Mouse (Mus musculus): ENCODE data around the gene Kank3. TPM values are rescaled to one million over a fixed set of nuclear protein-coding genes. Genes with fewer than 3 reads are reported as not detected.

Gene Kank3
- 146 and 156 TPM in 2 replicates for polyA plus RNA-seq (2012; rRNA removed)

- Histone ChIP-seq H3K4me3 (ENCODE audit: control insufficient read depth, low read depth, low read length) (peak within 1 kb of the TSS; percentile 87), H3K4me1 (ENCODE audit: control insufficient read depth, insufficient read depth, low read length) (peaks cover 12% of the 10 kb centered on the region), H3K27me3 (ENCODE audit: control insufficient read depth, insufficient read depth, low read length) (no peaks in the 10 kb centered on the region), H3K27ac (ENCODE audit: control insufficient read depth, insufficient read depth, low read depth, low read length) (peak within 1 kb of the TSS; percentile 71), H3K36me3 (ENCODE audit: control insufficient read depth, insufficient read depth, low read length) (no peaks in the 10 kb centered on the region)
- TF ChIP-seq POLR2A (IDR thresholded peaks at IDR 0.05; ENCODE audit: control insufficient read depth, low read depth, low read length) (0 out of 2 replicates have a peak, but pooled peaks have one; percentile 11), CTCF (IDR thresholded peaks at IDR 0.05; ENCODE audit: control insufficient read depth, insufficient read depth, insufficient replicate concordance, low read depth, low read length) (no peak)
Measured at GRCm38 (mm10) chr17:33810334-33811141, at the start of gene Kank3. Gene Kank3 (plus strand): TSS chr17:33810519.

- no peaks in the 10 kb centered on the region for H3K27me3 ChIP-seq (ENCODE audit: control insufficient read depth, insufficient read depth, low read length)
- no peak overlapping the region for H3K4me3 ChIP-seq (ENCODE audit: control insufficient read depth, low read depth, low read length)
- H3K36me3 ChIP-seq (ENCODE audit: control insufficient read depth, insufficient read depth, low read length): no peaks in the 10 kb centered on the region
- no peak overlapping the region for H3K27ac ChIP-seq (ENCODE audit: control insufficient read depth, insufficient read depth, low read depth, low read length)
- no peaks in the 10 kb centered on the region for H3K4me1 ChIP-seq (ENCODE audit: control insufficient read depth, insufficient read depth, low read length)
- TF ChIP-seq POLR2A (IDR thresholded peaks at IDR 0.05; ENCODE audit: control insufficient read depth, low read depth, low read length) (no peak), CTCF (IDR thresholded peaks at IDR 0.05; ENCODE audit: control insufficient read depth, insufficient read depth, insufficient replicate concordance, low read depth, low read length) (no peak)
Measured at GRCm38 (mm10) chr17:33766389-33766788, 43.9 kb upstream of the Kank3 start.

DNA sequence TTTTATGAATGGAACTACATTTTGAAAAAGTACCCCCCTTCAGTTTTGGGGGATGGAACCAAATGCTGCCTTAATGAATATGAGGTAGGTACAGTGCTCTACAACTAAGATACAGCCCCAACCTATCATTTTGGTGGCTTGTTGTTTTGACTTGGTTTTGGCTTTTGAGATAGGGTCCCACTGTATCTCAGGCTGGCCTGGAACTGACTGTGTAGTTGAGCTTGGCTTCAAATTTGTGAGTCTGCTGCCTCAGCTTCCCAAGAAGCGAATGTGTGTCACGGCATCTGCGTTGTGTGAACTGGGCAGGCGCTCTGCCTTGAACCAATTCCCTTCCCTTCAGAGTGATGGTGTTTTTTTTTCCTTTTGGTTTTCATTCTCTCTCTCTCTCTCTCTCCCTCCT, 38.7 kb upstream of the Kank3 start:
- Histone ChIP-seq H3K27me3 (ENCODE audit: control insufficient read depth, insufficient read depth, low read length) (no peaks in the 10 kb centered on the region), H3K4me1 (ENCODE audit: control insufficient read depth, insufficient read depth, low read length) (peaks cover 3% of the 10 kb centered on the region), H3K36me3 (ENCODE audit: control insufficient read depth, insufficient read depth, low read length) (no peaks in the 10 kb centered on the region), H3K4me3 (ENCODE audit: control insufficient read depth, low read depth, low read length) (no peak overlapping the region), H3K27ac (ENCODE audit: control insufficient read depth, insufficient read depth, low read depth, low read length) (no peak overlapping the region)
- TF ChIP-seq CTCF (IDR thresholded peaks at IDR 0.05; ENCODE audit: control insufficient read depth, insufficient read depth, insufficient replicate concordance, low read depth, low read length) (no peak), POLR2A (IDR thresholded peaks at IDR 0.05; ENCODE audit: control insufficient read depth, low read depth, low read length) (no peak)

DNA sequence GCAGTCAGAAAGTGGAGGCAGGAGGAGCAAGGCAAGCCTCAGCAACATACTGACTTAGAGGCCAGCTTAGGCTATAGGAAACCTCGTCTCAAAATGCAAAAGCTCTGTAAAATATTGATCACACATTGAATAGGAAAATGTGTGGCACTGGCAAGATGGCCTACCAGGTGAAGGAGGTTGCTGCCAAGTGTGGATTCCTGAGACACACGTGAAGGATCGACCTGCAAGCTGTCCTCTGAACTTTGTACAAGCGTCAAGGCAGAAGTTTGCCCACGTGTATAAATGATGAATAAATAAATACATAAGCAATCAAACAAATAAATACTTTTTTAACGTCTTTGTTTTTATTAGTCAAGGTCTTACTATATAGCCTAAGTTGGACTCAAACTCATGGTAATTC, 36.9 kb upstream of the Kank3 start:
- TF ChIP-seq CTCF (IDR thresholded peaks at IDR 0.05; ENCODE audit: control insufficient read depth, insufficient read depth, insufficient replicate concordance, low read depth, low read length) (no peak), POLR2A (IDR thresholded peaks at IDR 0.05; ENCODE audit: control insufficient read depth, low read depth, low read length) (no peak)
- no peak overlapping the region for H3K27ac ChIP-seq (ENCODE audit: control insufficient read depth, insufficient read depth, low read depth, low read length)
- no peaks in the 10 kb centered on the region for H3K27me3 ChIP-seq (ENCODE audit: control insufficient read depth, insufficient read depth, low read length)
- H3K4me3 ChIP-seq (ENCODE audit: control insufficient read depth, low read depth, low read length): no peak overlapping the region
- H3K4me1 ChIP-seq (ENCODE audit: control insufficient read depth, insufficient read depth, low read length): peaks cover 3% of the 10 kb centered on the region
- H3K36me3 ChIP-seq (ENCODE audit: control insufficient read depth, insufficient read depth, low read length): no peaks in the 10 kb centered on the region

DNA sequence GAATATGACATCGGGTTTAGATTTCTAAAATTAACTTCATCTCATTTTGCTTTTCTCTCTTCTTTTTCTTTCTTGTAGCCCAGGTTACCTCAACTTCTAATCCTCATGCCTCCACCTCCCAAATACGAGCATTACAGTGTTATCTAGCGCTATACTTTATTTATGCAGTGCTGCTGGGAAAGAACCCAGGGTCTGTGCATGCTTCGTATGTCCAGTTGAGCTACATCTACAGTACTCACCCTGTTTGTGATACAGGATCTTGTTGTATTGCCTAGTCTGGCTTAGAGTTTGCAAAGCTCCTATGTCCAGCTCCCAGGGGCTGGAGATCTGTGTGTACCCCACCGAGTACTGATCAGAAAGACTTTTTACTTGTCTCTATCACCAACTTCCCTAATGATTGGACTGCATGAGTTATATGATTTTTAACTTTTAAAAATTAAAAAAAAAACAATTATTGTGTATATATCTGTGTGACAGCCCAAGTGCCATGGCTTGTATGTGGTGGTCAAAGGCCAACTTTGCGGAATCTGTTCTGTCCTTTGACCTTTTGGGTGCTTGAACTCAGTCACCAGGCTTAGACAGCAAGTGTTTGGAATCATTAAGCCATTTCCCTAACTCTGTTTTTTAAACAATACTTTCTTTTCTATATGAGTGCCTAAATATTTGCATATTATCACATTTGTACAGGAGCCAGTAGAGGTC, 36.3 kb upstream of the Kank3 start:
- no peaks in the 10 kb centered on the region for H3K36me3 ChIP-seq (ENCODE audit: control insufficient read depth, insufficient read depth, low read length)
- H3K27ac ChIP-seq (ENCODE audit: control insufficient read depth, insufficient read depth, low read depth, low read length): no peak overlapping the region
- TF ChIP-seq CTCF (IDR thresholded peaks at IDR 0.05; ENCODE audit: control insufficient read depth, insufficient read depth, insufficient replicate concordance, low read depth, low read length): no peak
- no peak for TF ChIP-seq POLR2A (IDR thresholded peaks at IDR 0.05; ENCODE audit: control insufficient read depth, low read depth, low read length)
- H3K27me3 ChIP-seq (ENCODE audit: control insufficient read depth, insufficient read depth, low read length): no peaks in the 10 kb centered on the region
- H3K4me1 ChIP-seq (ENCODE audit: control insufficient read depth, insufficient read depth, low read length): peaks cover 6% of the 10 kb centered on the region
- H3K4me3 ChIP-seq (ENCODE audit: control insufficient read depth, low read depth, low read length): no peak overlapping the region

DNA sequence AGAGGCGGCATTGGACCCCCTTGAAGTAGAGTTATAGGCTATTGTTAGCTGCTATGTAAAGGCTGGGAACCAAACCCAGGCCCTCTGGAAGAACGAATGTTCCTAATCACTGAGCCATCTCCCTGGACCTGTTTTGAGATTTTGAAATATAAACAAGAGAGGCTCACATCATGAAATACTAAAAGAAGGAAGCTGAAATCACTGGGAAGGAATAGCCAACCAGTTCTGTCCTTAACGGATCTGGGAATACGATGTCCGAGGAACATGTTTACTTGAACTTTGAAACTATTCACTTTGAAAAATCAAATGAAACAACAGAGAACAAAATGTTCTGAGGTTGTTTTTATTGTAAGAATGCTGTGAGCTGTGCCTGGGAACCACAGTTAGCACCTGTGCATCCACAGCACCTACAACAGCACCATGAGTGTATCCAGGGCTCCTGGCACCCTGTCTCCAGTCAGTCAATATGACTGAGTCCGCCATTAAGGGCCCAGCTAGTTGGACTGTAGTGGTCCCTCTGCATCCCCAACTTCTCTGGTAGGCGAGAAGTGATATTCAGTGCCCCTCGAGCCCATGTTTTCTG, 35.7 kb upstream of the Kank3 start:
- Histone ChIP-seq H3K27me3 (ENCODE audit: control insufficient read depth, insufficient read depth, low read length) (no peaks in the 10 kb centered on the region), H3K27ac (ENCODE audit: control insufficient read depth, insufficient read depth, low read depth, low read length) (peak overlapping the region; percentile 58; the same call in 1 of the 2 replicates), H3K36me3 (ENCODE audit: control insufficient read depth, insufficient read depth, low read length) (no peaks in the 10 kb centered on the region), H3K4me3 (ENCODE audit: control insufficient read depth, low read depth, low read length) (no peak overlapping the region), H3K4me1 (ENCODE audit: control insufficient read depth, insufficient read depth, low read length) (peaks cover 6% of the 10 kb centered on the region)
- no peak for TF ChIP-seq CTCF (IDR thresholded peaks at IDR 0.05; ENCODE audit: control insufficient read depth, insufficient read depth, insufficient replicate concordance, low read depth, low read length)
- no peak for TF ChIP-seq POLR2A (IDR thresholded peaks at IDR 0.05; ENCODE audit: control insufficient read depth, low read depth, low read length)

DNA sequence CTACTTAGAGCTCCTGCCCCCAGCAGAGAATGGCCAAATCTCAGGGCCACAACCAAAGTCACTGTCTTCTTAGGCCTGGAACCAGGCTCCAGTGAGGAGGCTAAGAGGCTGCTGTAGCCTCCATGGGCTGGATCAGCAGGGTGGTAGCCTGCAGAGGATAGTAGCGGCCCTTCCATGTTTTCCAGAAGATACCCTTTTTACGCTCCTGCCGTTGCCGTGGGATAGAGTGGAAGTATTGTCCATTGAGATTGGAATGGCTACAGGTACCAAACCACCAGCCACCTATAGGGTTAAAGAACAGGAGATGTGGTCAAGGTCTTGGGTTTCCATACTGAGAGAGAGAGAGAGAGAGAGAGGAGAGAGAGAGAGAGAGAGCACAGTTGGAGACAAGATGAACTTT, 35.0 kb upstream of the Kank3 start:
- no peak overlapping the region for H3K27ac ChIP-seq (ENCODE audit: control insufficient read depth, insufficient read depth, low read depth, low read length)
- TF ChIP-seq CTCF (IDR thresholded peaks at IDR 0.05; ENCODE audit: control insufficient read depth, insufficient read depth, insufficient replicate concordance, low read depth, low read length) (no peak), POLR2A (IDR thresholded peaks at IDR 0.05; ENCODE audit: control insufficient read depth, low read depth, low read length) (no peak)
- H3K4me1 ChIP-seq (ENCODE audit: control insufficient read depth, insufficient read depth, low read length): peaks cover 6% of the 10 kb centered on the region
- H3K27me3 ChIP-seq (ENCODE audit: control insufficient read depth, insufficient read depth, low read length): no peaks in the 10 kb centered on the region
- no peaks in the 10 kb centered on the region for H3K36me3 ChIP-seq (ENCODE audit: control insufficient read depth, insufficient read depth, low read length)
- no peak overlapping the region for H3K4me3 ChIP-seq (ENCODE audit: control insufficient read depth, low read depth, low read length)
